Mouse (Mus musculus) MEL (cell line): ENCODE results near the gene Lrrc72.

ENCODE experiments used
- BHLHE40 ChIP-seq: IDR thresholded peaks from 2 replicates; pipeline ENCODE4 v1.6.1; 2012; ENCODE audit warnings: low read depth, mild to moderate bottlenecking, inconsistent platforms, low read length, improper control_type of control experiment, borderline replicate concordance
- CTCF ChIP-seq, 3 experiments: IDR thresholded peaks in 2 of 3; conservative IDR thresholded peaks in 1 of 3; 2 replicates each; pipeline ENCODE4 v1.5.1; 2011 to 2012; ENCODE audit warnings: low read length in 3 of 3, low read depth in 2 of 3, mild to moderate bottlenecking in 2 of 3, improper control_type of control experiment in 1 of 3, inconsistent platforms in 1 of 3, mixed read lengths in 1 of 3, moderate library complexity in 1 of 3; ENCODE audit not compliant: control insufficient read depth in 1 of 3, insufficient read depth in 1 of 3, poor library complexity in 1 of 3, severe bottlenecking in 1 of 3
- E2F4 ChIP-seq: IDR thresholded peaks from 2 replicates; pipeline ENCODE4 v1.6.1; 2011; ENCODE audit warnings: low read depth, low read length, improper control_type of control experiment, borderline replicate concordance
- EP300 ChIP-seq, 2 experiments: IDR thresholded peaks; 2 replicates each; pipeline ENCODE4 v1.6.1; 2011; ENCODE audit warnings: improper control_type of control experiment in 2 of 2, low read length in 2 of 2, low read depth in 1 of 2, mild to moderate bottlenecking in 1 of 2
- GATA1 ChIP-seq: IDR thresholded peaks from 2 replicates; pipeline ENCODE4 v1.6.1; 2011; ENCODE audit warnings: low read depth, low read length, improper control_type of control experiment
- MAZ ChIP-seq: IDR thresholded peaks from 2 replicates; pipeline ENCODE4 v1.6.1; 2012; ENCODE audit warnings: low read depth, mild to moderate bottlenecking, inconsistent platforms, low read length, improper control_type of control experiment
- POLR2A ChIP-seq, 2 experiments: IDR thresholded peaks; 2 replicates each; pipeline ENCODE4 v1.6.1; 2011 to 2012; ENCODE audit warnings: low read length in 2 of 2, mild to moderate bottlenecking in 2 of 2, control low read depth in 1 of 2, improper control_type of control experiment in 1 of 2, low read depth in 1 of 2, moderate library complexity in 1 of 2; ENCODE audit not compliant: control insufficient read depth in 1 of 2, insufficient read depth in 1 of 2, poor library complexity in 1 of 2
- ZMIZ1 ChIP-seq: IDR thresholded peaks from 2 replicates; pipeline ENCODE4 v1.6.1; 2012; ENCODE audit warnings: low read depth, mild to moderate bottlenecking, inconsistent platforms, low read length, improper control_type of control experiment, moderate library complexity

GRCm38 (mm10) chr12:36267670-36268246, 14.6 kb upstream of the Lrrc72 start:
- TF ChIP-seq CTCF (IDR thresholded peaks at IDR 0.05 in 2 of 3, conservative IDR thresholded peaks at IDR 0.05 in 1 of 3; ENCODE audit: control insufficient read depth in 1 of 3, insufficient read depth in 1 of 3, low read depth in 2 of 3, low read length in 3 of 3, poor library complexity in 1 of 3, severe bottlenecking in 1 of 3) (no peak), GATA1 (no peak), BHLHE40 (no peak), ZMIZ1 (no peak), POLR2A (IDR thresholded peaks at IDR 0.05; ENCODE audit: control insufficient read depth in 1 of 2, insufficient read depth in 1 of 2, low read depth in 1 of 2, low read length in 2 of 2, poor library complexity in 1 of 2) (no peak), E2F4 (no peak), EP300 (IDR thresholded peaks at IDR 0.05; ENCODE audit: low read depth in 1 of 2, low read length in 2 of 2) (no peak), MAZ (no peak)
